Mouse (Mus musculus): ENCODE results near the gene Disc1.

Gene Disc1

GRCm38 (mm10) chr8:125291932-125292717 lies 238.1 kb downstream of the Disc1 start:
- in situ Hi-C loops (cut with MboI, MseI): no loop called here

- in situ Hi-C loops (cut with MboI, MseI): no loop called here
These were observed 239.1 kb downstream of the Disc1 start for GRCm38 (mm10) chr8:125292933-125293591.

- in situ Hi-C loops (cut with MboI, MseI): no loop called here
These were observed 245.3 kb downstream of the Disc1 start for GRCm38 (mm10) chr8:125299248-125299647.

- in situ Hi-C loops (cut with MboI, MseI): no loop called here
These were observed 248.0 kb downstream of the Disc1 start for GRCm38 (mm10) chr8:125301931-125302361.

GRCm38 (mm10) chr8:125306665-125307064 lies 252.7 kb downstream of the Disc1 start:
- in situ Hi-C loops (cut with MboI, MseI): no loop called here

- in situ Hi-C loops (cut with MboI, MseI): no loop called here
These were observed 256.0 kb downstream of the Disc1 start for GRCm38 (mm10) chr8:125309985-125310384.
